Mouse (Mus musculus): ENCODE measurements around the gene Defa36.
"Not testable (repeated sequence)": the region's sequence is repeated elsewhere in the genome, so short reads cannot be mapped to it uniquely, and the experiment has no call there.

The Defa36 gene

GRCm38 (mm10) chr8:21427111-21427510, at the start of gene Defa36:
TSS of gene Defa36 (plus strand) at chr8:21427411.
- DNase-seq: not testable (repeated sequence)

- DNase-seq: not testable (repeated sequence)
These were observed 49.0 kb upstream of the Defa36 start, which contains the start of gene Defa2 for GRCm38 (mm10) chr8:21378215-21378614. TSS of gene Defa2 (plus strand) at chr8:21378515.

- not testable (repeated sequence) for DNase-seq
These were observed 35.7 kb upstream of the Defa36 start, which contains the start of gene Defa33 for GRCm38 (mm10) chr8:21391511-21391910. TSS of gene Defa33 (plus strand) at chr8:21391811.

GRCm38 (mm10) chr8:21456460-21456859, 29.2 kb downstream of the Defa36 start, which contains the start of gene Gm7849:
TSS of gene Gm7849 (minus strand) at chr8:21456560.
- DNase-seq: not testable (repeated sequence)
